Mouse (Mus musculus) CH12.LX (cell line): ENCODE data around the gene Abcf2.

Experiments
- BHLHE40 ChIP-seq: IDR thresholded peaks from 2 replicates; pipeline ENCODE4 v1.6.1; 2011; ENCODE audit warnings: mild to moderate bottlenecking, low read depth, low read length, improper control_type of control experiment
- CTCF ChIP-seq, 2 experiments: IDR thresholded peaks in 1 of 2; conservative IDR thresholded peaks in 1 of 2; 2 replicates each; pipeline ENCODE4 v1.5.1; 2011 to 2012; ENCODE audit warnings: low read depth in 2 of 2, low read length in 2 of 2, improper control_type of control experiment in 1 of 2, inconsistent platforms in 1 of 2, mild to moderate bottlenecking in 1 of 2, moderate library complexity in 1 of 2
- ELF1 ChIP-seq: IDR thresholded peaks from 2 replicates; pipeline ENCODE4 v1.6.1; 2014; ENCODE audit warnings: low read depth, mild to moderate bottlenecking, inconsistent platforms, low read length, improper control_type of control experiment
- KAT2A ChIP-seq: IDR thresholded peaks from 2 replicates; pipeline ENCODE4 v1.6.1; 2012; ENCODE audit warnings: low read length, improper control_type of control experiment, inconsistent platforms; ENCODE audit not compliant: insufficient replicate concordance
- MEF2A ChIP-seq: IDR thresholded peaks from 2 replicates; pipeline ENCODE4 v1.6.1; 2014; ENCODE audit warnings: low read depth, mild to moderate bottlenecking, inconsistent platforms, low read length, improper control_type of control experiment, borderline replicate concordance
- MXI1 ChIP-seq: IDR thresholded peaks from 2 replicates; pipeline ENCODE4 v1.6.1; 2011; ENCODE audit warnings: mild to moderate bottlenecking, low read depth, low read length, improper control_type of control experiment
- POLR2A ChIP-seq: IDR thresholded peaks from 2 replicates; pipeline ENCODE4 v1.6.1; 2011; ENCODE audit warnings: low read depth, mild to moderate bottlenecking, improper control_type of control experiment, low read length
- TBP ChIP-seq: conservative IDR thresholded peaks from 2 replicates; pipeline ENCODE4 v1.6.1; 2011; ENCODE audit warnings: low read depth, low read length, improper control_type of control experiment
- UBTF ChIP-seq: IDR thresholded peaks from 2 replicates; pipeline ENCODE4 v1.6.1; 2012; ENCODE audit warnings: low read depth, mild to moderate bottlenecking, inconsistent platforms, low read length, improper control_type of control experiment, moderate library complexity

DNA sequence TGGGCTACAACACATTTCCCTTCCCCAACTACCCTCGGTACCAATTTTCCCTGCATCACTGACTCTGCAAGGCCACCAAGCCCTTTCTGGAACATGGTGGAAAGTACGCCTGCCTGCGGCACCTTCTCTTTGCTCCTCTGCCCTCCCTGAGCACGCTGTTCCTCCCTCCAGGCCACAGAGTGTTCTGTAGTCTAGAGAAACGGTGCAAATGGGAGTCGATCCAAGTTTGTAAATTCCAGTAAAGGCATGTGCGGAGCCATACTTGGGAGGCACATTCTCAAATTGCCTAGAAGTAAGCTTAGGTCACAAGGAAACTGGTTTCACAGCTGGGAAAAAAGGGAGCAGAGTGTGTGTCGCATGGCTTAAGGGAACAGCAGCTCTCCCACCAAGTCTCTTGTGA lies 42.8 kb upstream of the Abcf2 start:
- TF ChIP-seq POLR2A (no peak), TBP (no peak), BHLHE40 (no peak), CTCF (conservative IDR thresholded peaks at IDR 0.05 in 1 of 2, IDR thresholded peaks at IDR 0.05 in 1 of 2; ENCODE audit: low read depth in 2 of 2, low read length in 2 of 2) (no peak), MXI1 (no peak), ELF1 (no peak), MEF2A (no peak), KAT2A (no peak), UBTF (no peak)
